Mouse (Mus musculus) adrenal gland, postnatal 0 days (tissue): ENCODE measurements around the gene Ephx1. TPM values are rescaled to one million over a fixed set of nuclear protein-coding genes. Genes with fewer than 3 reads are reported as not detected.

Source experiments
- polyA plus RNA-seq: library from polyadenylated mRNA; unstranded; fragments of >200 nt; fragmentation: Nextera tagmentation; extraction: Ambion mirVana; gene quantifications from 2 replicates; pipeline ENCODE4 v1.2.1, GENCODE M21; 2015

Ephx1 gene
- 56.6 and 73.8 TPM in 2 replicates for polyA plus RNA-seq

GRCm38 (mm10) chr1:181020756-181021487 is at the start of gene Ephx1:
Gene Ephx1, minus strand, starts transcription at chr1:181020904.

GRCm38 (mm10) chr1:181050937-181051336 is 30.2 kb upstream of the Ephx1 start, which contains the start of gene 9130409I23Rik:
Gene 9130409I23Rik, plus strand, starts transcription at chr1:181051237.

GRCm38 (mm10) chr1:180942166-180943031 is 78.3 kb downstream of the Ephx1 start, which contains the start of gene Tmem63a:
Gene Tmem63a, plus strand, starts transcription at chr1:180942344.

GRCm38 (mm10) chr1:180934467-180935419 is 86.0 kb downstream of the Ephx1 start, which contains the start of gene Lefty1:
Gene Lefty1, plus strand, starts transcription at chr1:180935022.

Other genes with a start within 250 kb of the Ephx1 start
- gene H3f3a, start 207.0 kb downstream of the Ephx1 start, polyA plus RNA-seq = 2,015 and 2,166 TPM in 2 replicates
- 14.5 and 21.4 TPM in 2 replicates for gene Sde2, start 169.8 kb downstream of the Ephx1 start, polyA plus RNA-seq
- 0.08 and 0.29 TPM in 2 replicates for gene Lefty2, start 127.8 kb downstream of the Ephx1 start, polyA plus RNA-seq
- 67.5 and 87.6 TPM in 2 replicates for gene Pycr2, start 116.6 kb downstream of the Ephx1 start, polyA plus RNA-seq
- gene Lefty1, start 85.9 kb downstream of the Ephx1 start, polyA plus RNA-seq = 4.9 and 6.3 TPM in 2 replicates
- gene Tmem63a, start 78.6 kb downstream of the Ephx1 start, polyA plus RNA-seq = 10.0 and 15.5 TPM in 2 replicates
- gene 9130409I23Rik, start 30.3 kb upstream of the Ephx1 start, polyA plus RNA-seq = not detected in 2 replicates
- 10.6 and 19.0 TPM in 2 replicates for gene Nvl, start 123.3 kb upstream of the Ephx1 start, polyA plus RNA-seq
- gene Cnih4, start 123.8 kb upstream of the Ephx1 start, polyA plus RNA-seq = 121 and 132 TPM in 2 replicates
- gene Wdr26, start 191.1 kb upstream of the Ephx1 start, polyA plus RNA-seq = 33.1 and 42.3 TPM in 2 replicates